Mouse (Mus musculus) adrenal gland, postnatal 10 days (tissue): ENCODE measurements at regions not wholly inside any gene's neighbourhood (a gene's known extent, or its start where the extent isn't known, plus 50 kb on each side); places are given as distances from the start of the nearest gene placed in this dataset. TPM values are rescaled to one million over a fixed set of nuclear protein-coding genes. Genes with fewer than 3 reads are reported as not detected.
A peak's percentile ranks its signal among the peaks of the same experiment; 100 is the strongest.

Experiments
- DNase-seq: peaks from one replicate; pipeline ENCODE4 v3.0.0; 2021; ENCODE audit warnings: mixed read lengths
- microRNA-seq: library from miRNA; unstranded; fragments of <30 nt; microRNA quantifications from one replicate; pipeline ENCODE4 v1.2.0, GENCODE M21; 2021

DNA sequence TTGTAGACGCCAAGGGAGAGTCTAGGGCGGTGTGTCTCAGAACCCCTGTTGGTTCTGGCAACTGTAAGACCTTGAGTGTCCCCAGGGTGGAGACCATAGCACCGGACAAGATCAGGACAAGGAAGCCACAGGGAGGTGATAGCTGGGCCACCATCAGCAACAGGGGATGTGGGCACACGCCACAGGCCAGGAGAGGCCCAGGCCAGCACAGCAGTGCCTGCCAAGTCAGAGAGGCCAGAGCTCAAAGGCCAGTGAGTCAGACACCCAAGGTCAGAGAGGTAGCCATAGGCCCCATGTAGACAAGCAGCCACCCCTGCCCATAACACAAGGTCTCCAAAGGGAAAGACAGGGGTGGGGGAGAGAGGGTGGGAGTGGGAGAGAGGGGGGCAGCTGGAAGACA lies 52.2 kb upstream of the Zbtb40 start:
- DNase-seq: peak; percentile 18

Small RNA genes in the stretch of these regions (microRNA-seq; reads per million reads assigned to microRNA genes)
- gene Gm23263: not detected
- gene Gm25399: not detected
